Mouse (Mus musculus) stomach, embryonic 14.5 days (tissue): ENCODE measurements around the gene Ndufs5. TPM values are rescaled to one million over a fixed set of nuclear protein-coding genes. Genes with fewer than 3 reads are reported as not detected.

ENCODE experiments used
- ATAC-seq: fragments of 200-750 bp; cut with Nextera tagmentation; 2 replicates; pipeline ENCODE4 v1.8.0; 2017; ENCODE audit warnings: low read depth, moderate TSS enrichment; ENCODE audit not compliant: insufficient number of reproducible peaks, insufficient read depth, low FRiP score
- H3K27ac ChIP-seq: fragments of 300-500 bp; sonication (generic); 2 replicates; pipeline ENCODE4 v1.5.1; 2014; ENCODE audit warnings: mild to moderate bottlenecking, low read length, moderate library complexity, mixed read lengths
- H3K27me3 ChIP-seq: fragments of 300-500 bp; sonication (generic); 2 replicates; pipeline ENCODE4 v1.6.1; 2014; ENCODE audit warnings: low read length, control low read depth, mixed read lengths; ENCODE audit not compliant: control insufficient read depth, insufficient read depth
- H3K36me3 ChIP-seq: fragments of 300-500 bp; sonication (generic); 2 replicates; pipeline ENCODE4 v1.6.1; 2014; ENCODE audit warnings: mild to moderate bottlenecking, control low read depth, low read length, moderate library complexity, mixed read lengths; ENCODE audit not compliant: control insufficient read depth, insufficient read depth
- H3K4me1 ChIP-seq: fragments of 300-500 bp; sonication (generic); 2 replicates; pipeline ENCODE4 v1.6.1; 2014; ENCODE audit warnings: low read length, control low read depth, mixed read lengths; ENCODE audit not compliant: control insufficient read depth, insufficient read depth
- H3K4me2 ChIP-seq: fragments of 300-500 bp; sonication (generic); replicated peaks from 2 replicates; pipeline ENCODE4 v1.6.1; 2014; ENCODE audit warnings: low read depth, low read length, control low read depth
- H3K4me3 ChIP-seq: fragments of 300-500 bp; sonication (generic); 2 replicates; pipeline ENCODE4 v1.5.1; 2014; ENCODE audit warnings: low read depth, low read length, control low read depth
- H3K9ac ChIP-seq: fragments of 300-500 bp; sonication (generic); replicated peaks from 2 replicates; pipeline ENCODE4 v1.6.1; 2014; ENCODE audit warnings: low read depth, mild to moderate bottlenecking, control low read depth, low read length, moderate library complexity, mixed read lengths
- H3K9me3 ChIP-seq: fragments of 300-500 bp; sonication (generic); 2 replicates; pipeline ENCODE4 v1.6.1; 2016; ENCODE audit warnings: low read depth, low read length, control low read depth; ENCODE audit not compliant: control insufficient read depth
- WGBS: fragments of 180-500 bp; shearing (Covaris S2); extraction: QIAGEN DNeasy Blood & Tissue Kit; methylation state at CpG from one replicate; pipeline ENCODE4 v1.1.7; 2014; 5-methylcytosine and 5-hydroxymethylcytosine counted together
- polyA plus RNA-seq: library from polyadenylated mRNA; unstranded; fragments of >200 nt; fragmentation: Nextera tagmentation; extraction: Ambion mirVana; gene quantifications from 2 replicates; pipeline ENCODE4 v1.2.1, GENCODE M21; 2014

Ndufs5 gene
- polyA plus RNA-seq, 1 experiment from 2014 or later: 346 TPM

DNA sequence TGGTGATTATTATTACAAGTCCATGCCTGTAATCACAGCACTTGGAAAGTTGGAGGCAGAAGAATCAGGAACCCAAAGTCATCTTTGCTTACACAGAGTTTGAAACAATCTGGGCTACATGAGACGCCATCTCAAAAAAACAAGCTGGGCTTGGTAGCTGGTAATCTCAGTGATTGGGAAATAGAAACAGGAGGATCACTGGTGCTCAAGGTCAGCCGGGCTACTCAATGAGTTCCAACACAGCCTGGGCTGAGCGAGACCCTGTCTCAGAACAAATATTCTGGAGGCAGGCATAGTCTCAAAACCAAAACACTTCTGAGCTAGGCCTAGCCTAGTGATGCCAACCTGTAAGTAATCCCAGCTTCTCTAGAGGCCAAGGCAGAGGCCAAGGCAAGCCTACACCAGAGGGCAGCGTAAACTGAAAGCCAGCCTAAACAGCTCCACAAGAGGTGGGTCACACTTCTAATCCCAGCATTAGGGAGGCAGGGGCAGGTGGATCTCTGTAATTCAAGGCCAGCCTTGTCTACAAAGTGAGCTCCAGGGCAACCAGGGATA lies 27.3 kb upstream of the Ndufs5 start:
- peaks cover 11% of the 10 kb centered on the region; the same call in 1 of the 2 replicates for H3K36me3 ChIP-seq
- no peak overlapping the region for H3K4me3 ChIP-seq
- no peaks in the 10 kb centered on the region for H3K27me3 ChIP-seq
- peaks cover 7% of the 10 kb centered on the region; the same call in 1 of the 2 replicates for H3K4me1 ChIP-seq
- no peak overlapping the region for H3K4me2 ChIP-seq
- no peak overlapping the region for H3K27ac ChIP-seq
- no peak for ATAC-seq
- no peak overlapping the region for H3K9ac ChIP-seq
- WGBS: 91% methylated on average over 4 of the region's 4 CpGs
- H3K9me3 ChIP-seq: no peaks in the 10 kb centered on the region

GRCm38 (mm10) chr4:123742891-123743290 lies 24.9 kb upstream of the Ndufs5 start:
- no peak for ATAC-seq
- H3K36me3 ChIP-seq: peaks cover 30% of the 10 kb centered on the region

DNA sequence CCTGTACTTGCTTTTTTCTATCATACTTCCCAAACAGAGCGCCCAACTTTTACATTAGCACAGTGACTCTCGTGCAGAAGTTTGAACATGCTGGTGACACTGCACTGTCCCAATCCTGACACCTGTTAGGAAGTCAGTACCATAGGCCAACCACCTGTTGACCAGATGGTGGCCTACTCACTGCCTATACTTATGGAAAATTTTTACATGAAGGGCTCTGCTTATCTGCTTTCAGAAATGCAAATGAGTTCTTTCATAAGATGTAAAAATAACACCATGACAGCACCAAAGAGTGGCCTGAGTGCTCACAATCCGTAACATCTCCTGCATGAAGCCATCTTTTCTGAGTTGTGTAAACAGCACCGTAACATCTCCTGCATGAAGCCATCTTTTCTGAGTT lies 20.7 kb upstream of the Ndufs5 start:
- Histone ChIP-seq H3K27me3 (no peaks in the 10 kb centered on the region), H3K9me3 (no peaks in the 10 kb centered on the region), H3K9ac (no peak overlapping the region), H3K4me2 (no peak overlapping the region), H3K36me3 (peaks cover 33% of the 10 kb centered on the region), H3K4me1 (no peaks in the 10 kb centered on the region), H3K4me3 (no peak overlapping the region), H3K27ac (no peak overlapping the region)
- no peak for ATAC-seq
- 91% methylated on average over 4 of the region's 4 CpGs for WGBS

More at GRCm38 (mm10) chr4:123742891-123743290, 24.9 kb upstream of the Ndufs5 start:
- H3K27me3 ChIP-seq: no peaks in the 10 kb centered on the region
- H3K27ac ChIP-seq: no peak overlapping the region
- H3K9ac ChIP-seq: no peak overlapping the region
- WGBS: 89% methylated on average over 1 of the region's 1 CpGs
- no peaks in the 10 kb centered on the region for H3K4me1 ChIP-seq
- no peak overlapping the region for H3K4me2 ChIP-seq
- H3K9me3 ChIP-seq: no peaks in the 10 kb centered on the region
- no peak overlapping the region for H3K4me3 ChIP-seq

GRCm38 (mm10) chr4:123733532-123733931 lies 15.5 kb upstream of the Ndufs5 start:
- 93% methylated on average over 9 of the region's 9 CpGs for WGBS
- Histone ChIP-seq H3K9me3 (no peaks in the 10 kb centered on the region), H3K27ac (no peak overlapping the region), H3K36me3 (peaks cover 14% of the 10 kb centered on the region), H3K4me2 (no peak overlapping the region), H3K4me1 (no peaks in the 10 kb centered on the region), H3K4me3 (no peak overlapping the region), H3K27me3 (no peaks in the 10 kb centered on the region), H3K9ac (no peak overlapping the region)
- no peak for ATAC-seq

DNA sequence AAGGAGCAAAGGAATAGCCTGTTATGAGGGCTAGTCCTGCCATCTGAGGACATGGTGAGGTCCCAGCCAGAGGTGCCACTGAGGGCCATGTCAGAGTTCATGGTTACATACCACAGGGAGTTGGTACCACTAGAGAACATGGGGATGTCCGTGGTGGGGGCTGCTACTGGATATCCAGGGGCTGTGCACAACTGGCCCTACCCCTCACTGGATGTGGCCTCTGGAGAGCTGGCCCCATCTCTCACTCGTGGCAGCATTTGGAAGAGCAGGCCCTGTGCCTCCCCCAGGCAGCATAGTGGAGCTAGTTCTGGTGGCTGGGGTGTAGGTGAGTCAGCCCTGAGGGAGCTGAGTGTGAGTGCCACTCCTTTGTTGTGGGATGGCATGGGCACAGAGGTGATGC lies 14.9 kb upstream of the Ndufs5 start:
- no peak overlapping the region for H3K4me3 ChIP-seq
- no peak for ATAC-seq
- H3K27me3 ChIP-seq: no peaks in the 10 kb centered on the region
- no peaks in the 10 kb centered on the region for H3K9me3 ChIP-seq
- no peak overlapping the region for H3K4me2 ChIP-seq
- 91% methylated on average over 2 of the region's 2 CpGs for WGBS
- H3K9ac ChIP-seq: no peak overlapping the region
- no peaks in the 10 kb centered on the region for H3K4me1 ChIP-seq
- H3K27ac ChIP-seq: no peak overlapping the region
- H3K36me3 ChIP-seq: peaks cover 8% of the 10 kb centered on the region

DNA sequence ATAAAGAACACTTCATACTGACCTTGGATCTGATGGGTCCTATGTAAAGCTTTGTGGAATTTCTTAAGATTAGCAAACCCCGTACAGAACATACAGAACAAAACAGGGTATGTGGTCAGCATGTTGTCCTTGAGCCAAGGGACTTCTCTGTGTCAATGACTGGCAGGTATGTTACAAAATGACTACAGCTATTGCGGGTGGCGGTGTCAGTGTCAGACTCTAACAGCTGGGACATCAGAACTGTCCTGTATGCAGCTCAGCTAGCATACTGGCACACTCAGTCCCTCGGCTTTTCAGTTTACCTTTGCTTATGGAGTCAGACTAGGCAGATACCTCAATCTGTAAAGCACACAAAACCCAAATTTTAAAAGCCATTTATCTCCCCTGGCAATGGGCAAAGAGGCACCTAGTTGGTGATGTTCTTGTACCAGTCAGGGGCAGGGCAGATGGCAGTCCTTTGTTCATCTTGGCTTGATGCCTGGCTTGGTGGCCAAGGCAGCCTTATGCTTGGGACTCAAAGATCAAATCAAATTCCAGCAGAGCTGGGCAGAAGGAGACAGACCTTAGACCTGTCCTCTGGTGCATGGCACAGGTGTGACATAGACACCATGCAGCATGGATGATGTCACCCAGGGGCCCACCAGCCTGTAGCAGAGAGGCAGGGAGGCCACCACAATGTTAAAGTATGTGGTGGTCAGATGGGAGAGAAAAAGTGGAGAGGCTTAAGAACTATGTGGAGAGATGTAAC lies 14.3 kb upstream of the Ndufs5 start:
- H3K9ac ChIP-seq: no peak overlapping the region
- no peak overlapping the region for H3K27ac ChIP-seq
- 85% methylated on average over 4 of the region's 4 CpGs for WGBS
- H3K4me3 ChIP-seq: no peak overlapping the region
- H3K27me3 ChIP-seq: no peaks in the 10 kb centered on the region
- ATAC-seq: no peak
- H3K4me1 ChIP-seq: no peaks in the 10 kb centered on the region
- H3K4me2 ChIP-seq: no peak overlapping the region
- H3K9me3 ChIP-seq: no peaks in the 10 kb centered on the region
- peaks cover 4% of the 10 kb centered on the region; the same call in 1 of the 2 replicates for H3K36me3 ChIP-seq

- H3K36me3 ChIP-seq: no peaks in the 10 kb centered on the region
- H3K9me3 ChIP-seq: no peaks in the 10 kb centered on the region
- WGBS: 85% methylated on average over 4 of the region's 4 CpGs
- H3K4me3 ChIP-seq: no peak overlapping the region
- no peak overlapping the region for H3K4me2 ChIP-seq
- ATAC-seq: no peak
- H3K27me3 ChIP-seq: no peaks in the 10 kb centered on the region
- no peak overlapping the region for H3K9ac ChIP-seq
- no peak overlapping the region for H3K27ac ChIP-seq
- peaks cover 3% of the 10 kb centered on the region; the same call in 1 of the 2 replicates for H3K4me1 ChIP-seq
Observed at GRCm38 (mm10) chr4:123721761-123722160, 3.8 kb upstream of the Ndufs5 start.

DNA sequence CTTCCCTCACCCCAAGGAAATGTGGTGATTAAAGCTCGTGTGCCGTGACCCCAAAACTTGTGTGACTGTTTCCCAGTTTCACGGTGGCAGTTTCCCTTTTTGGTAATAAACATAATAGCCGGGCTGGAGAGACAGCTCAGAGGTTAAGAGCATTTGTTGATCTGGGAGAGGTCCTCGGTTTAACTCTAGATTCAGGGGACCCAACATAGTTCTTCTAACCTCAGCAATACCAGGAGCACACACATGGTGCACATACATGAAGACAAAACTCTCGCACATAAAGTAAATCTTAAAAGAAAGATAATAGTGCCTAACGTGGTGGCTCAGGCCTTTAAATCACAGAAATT lies 405 bp upstream of the Ndufs5 start:
- Histone ChIP-seq H3K36me3 (peaks cover 4% of the 10 kb centered on the region), H3K9ac (peak overlapping the region; percentile 71; the same call in 1 of the 2 replicates), H3K4me3 (peak overlapping the region; percentile 53), H3K9me3 (no peaks in the 10 kb centered on the region), H3K4me2 (peak overlapping the region; percentile 58), H3K27ac (no peak overlapping the region; the same call in 1 of the 2 replicates), H3K27me3 (no peaks in the 10 kb centered on the region), H3K4me1 (peaks cover 3% of the 10 kb centered on the region; the same call in 1 of the 2 replicates)
- WGBS: 23% methylated on average over 7 of the region's 7 CpGs
- no peak for ATAC-seq
